Mouse (Mus musculus): ENCODE data around the gene Plin4.

DNA sequence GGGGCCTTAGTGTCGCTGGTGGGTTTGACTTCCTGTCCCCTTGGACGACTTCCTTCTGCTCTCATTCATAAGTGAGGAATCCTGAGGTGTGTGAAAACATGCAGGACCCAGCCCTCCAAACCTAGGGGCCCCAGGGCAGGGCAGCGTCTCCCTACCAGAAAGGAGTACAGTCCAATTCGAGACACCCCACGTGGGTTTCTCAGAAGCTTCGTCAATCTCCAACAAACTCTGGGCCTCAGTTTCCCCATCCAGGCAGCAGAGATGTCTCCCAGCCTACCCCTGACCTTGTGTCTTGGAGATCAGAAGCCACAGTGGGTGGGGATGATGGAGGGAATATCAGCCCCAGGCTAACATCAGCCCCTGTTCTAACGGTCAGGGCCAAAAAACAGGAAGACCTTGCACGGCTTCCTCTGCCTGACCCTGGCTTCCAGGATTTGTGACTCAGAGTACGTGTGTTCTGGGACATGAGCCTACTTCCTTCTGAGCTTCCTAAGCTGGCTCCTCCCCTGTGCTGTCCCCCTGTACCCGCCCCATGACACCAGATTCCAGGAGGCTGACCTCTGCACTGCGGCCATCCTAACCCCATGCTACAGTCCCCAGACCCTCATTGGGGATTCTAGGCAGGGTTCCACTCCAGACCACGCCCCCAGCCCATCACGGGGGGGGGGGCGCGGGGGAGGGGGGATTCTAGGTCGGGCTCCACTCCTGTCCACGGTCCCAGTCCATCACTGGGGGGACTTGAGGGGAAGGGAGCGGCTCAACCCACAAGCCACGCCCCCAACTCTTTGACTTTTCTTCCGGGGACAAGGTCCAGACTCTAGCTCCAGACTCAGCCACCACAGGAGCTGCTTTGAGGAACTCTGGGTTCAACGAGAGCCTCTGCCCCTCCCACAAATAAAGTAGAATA lies 24.1 kb upstream of the Plin4 start:
- TF ChIP-seq CTCF (IDR thresholded peaks at IDR 0.05; ENCODE audit: extremely low read depth, insufficient read length, insufficient replicate concordance, low read depth, low read length) (no peak; the same call in 1 of the 2 replicates), POLR2A (IDR thresholded peaks at IDR 0.05; ENCODE audit: low read depth, low read length) (peak; percentile 64)

Data from small intestine, adult 2 months (tissue).